Mouse (Mus musculus): ENCODE results near the gene Ywhaq. TPM values are rescaled to one million over a fixed set of nuclear protein-coding genes. Genes with fewer than 3 reads are reported as not detected.

Ywhaq gene
- polyA plus RNA-seq, 1 experiment = 141 TPM

GRCm38 (mm10) chr12:21438750-21439394 is 21.4 kb upstream of the Ywhaq start:
- no peaks in the 10 kb centered on the region for H3K4me1 ChIP-seq (ENCODE audit: control insufficient read depth, insufficient read depth, low read length)
- H3K4me3 ChIP-seq (ENCODE audit: insufficient read depth, low read length) = no peak overlapping the region
- no peak for TF ChIP-seq CTCF (IDR thresholded peaks at IDR 0.05; ENCODE audit: low read depth, low read length)
- no peak for TF ChIP-seq POLR2A (IDR thresholded peaks at IDR 0.05; ENCODE audit: borderline replicate concordance, low read depth, low read length)
- no peak overlapping the region for H3K27ac ChIP-seq (ENCODE audit: insufficient read depth, low read depth, low read length)

DNA sequence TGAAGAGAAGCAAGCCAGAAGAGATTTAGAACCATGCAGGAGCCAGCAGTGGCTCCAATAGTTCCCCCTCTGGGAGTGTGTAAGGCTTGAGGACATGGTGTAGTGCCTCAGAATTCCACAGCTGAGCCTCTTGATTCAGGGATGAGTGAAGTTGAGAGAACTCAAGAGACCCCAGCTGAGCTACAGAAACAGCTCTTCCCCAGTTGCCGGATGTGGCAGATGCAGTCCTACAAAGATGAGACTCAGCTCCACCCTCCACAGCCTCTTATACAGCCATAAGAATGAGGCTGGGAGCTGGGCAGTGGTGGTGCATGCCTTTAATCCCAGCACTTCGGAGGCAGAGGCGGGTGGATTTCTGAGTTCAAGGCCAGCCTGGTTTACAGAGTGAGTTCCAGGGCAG is 20.9 kb upstream of the Ywhaq start:
- TF ChIP-seq CTCF (IDR thresholded peaks at IDR 0.05; ENCODE audit: low read depth, low read length) (no peak), POLR2A (IDR thresholded peaks at IDR 0.05; ENCODE audit: borderline replicate concordance, low read depth, low read length) (no peak)
- H3K4me1 ChIP-seq (ENCODE audit: control insufficient read depth, insufficient read depth, low read length) = no peaks in the 10 kb centered on the region
- no peak overlapping the region for H3K27ac ChIP-seq (ENCODE audit: insufficient read depth, low read depth, low read length)
- no peak overlapping the region for H3K4me3 ChIP-seq (ENCODE audit: insufficient read depth, low read length)

GRCm38 (mm10) chr12:21431950-21432349 is 14.5 kb upstream of the Ywhaq start:
- peaks cover 19% of the 10 kb centered on the region for H3K4me1 ChIP-seq (ENCODE audit: control insufficient read depth, insufficient read depth, low read length)
- TF ChIP-seq POLR2A (IDR thresholded peaks at IDR 0.05; ENCODE audit: borderline replicate concordance, low read depth, low read length) (no peak), CTCF (IDR thresholded peaks at IDR 0.05; ENCODE audit: low read depth, low read length) (no peak)
- H3K4me3 ChIP-seq (ENCODE audit: insufficient read depth, low read length) = no peak overlapping the region
- H3K27ac ChIP-seq (ENCODE audit: insufficient read depth, low read depth, low read length) = no peak overlapping the region

- no peak for TF ChIP-seq CTCF (IDR thresholded peaks at IDR 0.05; ENCODE audit: low read depth, low read length)
- no peak for TF ChIP-seq POLR2A (IDR thresholded peaks at IDR 0.05; ENCODE audit: borderline replicate concordance, low read depth, low read length)
- Histone ChIP-seq H3K4me3 (ENCODE audit: insufficient read depth, low read length) (no peak overlapping the region), H3K27ac (ENCODE audit: insufficient read depth, low read depth, low read length) (no peak overlapping the region), H3K4me1 (ENCODE audit: control insufficient read depth, insufficient read depth, low read length) (peaks cover 22% of the 10 kb centered on the region)
These were observed 13.6 kb upstream of the Ywhaq start for GRCm38 (mm10) chr12:21431039-21431438.

GRCm38 (mm10) chr12:21430140-21430539 is 12.7 kb upstream of the Ywhaq start:
- TF ChIP-seq CTCF (IDR thresholded peaks at IDR 0.05; ENCODE audit: low read depth, low read length) (no peak), POLR2A (IDR thresholded peaks at IDR 0.05; ENCODE audit: borderline replicate concordance, low read depth, low read length) (no peak)
- Histone ChIP-seq H3K4me3 (ENCODE audit: insufficient read depth, low read length) (no peak overlapping the region), H3K27ac (ENCODE audit: insufficient read depth, low read depth, low read length) (no peak overlapping the region), H3K4me1 (ENCODE audit: control insufficient read depth, insufficient read depth, low read length) (peaks cover 31% of the 10 kb centered on the region)

- Histone ChIP-seq H3K4me3 (ENCODE audit: insufficient read depth, low read length) (no peak overlapping the region), H3K27ac (ENCODE audit: insufficient read depth, low read depth, low read length) (no peak overlapping the region), H3K4me1 (ENCODE audit: control insufficient read depth, insufficient read depth, low read length) (peaks cover 35% of the 10 kb centered on the region)
- TF ChIP-seq POLR2A (IDR thresholded peaks at IDR 0.05; ENCODE audit: borderline replicate concordance, low read depth, low read length) (no peak), CTCF (IDR thresholded peaks at IDR 0.05; ENCODE audit: low read depth, low read length) (no peak)
These were observed 11.6 kb upstream of the Ywhaq start for GRCm38 (mm10) chr12:21429021-21429420.

DNA sequence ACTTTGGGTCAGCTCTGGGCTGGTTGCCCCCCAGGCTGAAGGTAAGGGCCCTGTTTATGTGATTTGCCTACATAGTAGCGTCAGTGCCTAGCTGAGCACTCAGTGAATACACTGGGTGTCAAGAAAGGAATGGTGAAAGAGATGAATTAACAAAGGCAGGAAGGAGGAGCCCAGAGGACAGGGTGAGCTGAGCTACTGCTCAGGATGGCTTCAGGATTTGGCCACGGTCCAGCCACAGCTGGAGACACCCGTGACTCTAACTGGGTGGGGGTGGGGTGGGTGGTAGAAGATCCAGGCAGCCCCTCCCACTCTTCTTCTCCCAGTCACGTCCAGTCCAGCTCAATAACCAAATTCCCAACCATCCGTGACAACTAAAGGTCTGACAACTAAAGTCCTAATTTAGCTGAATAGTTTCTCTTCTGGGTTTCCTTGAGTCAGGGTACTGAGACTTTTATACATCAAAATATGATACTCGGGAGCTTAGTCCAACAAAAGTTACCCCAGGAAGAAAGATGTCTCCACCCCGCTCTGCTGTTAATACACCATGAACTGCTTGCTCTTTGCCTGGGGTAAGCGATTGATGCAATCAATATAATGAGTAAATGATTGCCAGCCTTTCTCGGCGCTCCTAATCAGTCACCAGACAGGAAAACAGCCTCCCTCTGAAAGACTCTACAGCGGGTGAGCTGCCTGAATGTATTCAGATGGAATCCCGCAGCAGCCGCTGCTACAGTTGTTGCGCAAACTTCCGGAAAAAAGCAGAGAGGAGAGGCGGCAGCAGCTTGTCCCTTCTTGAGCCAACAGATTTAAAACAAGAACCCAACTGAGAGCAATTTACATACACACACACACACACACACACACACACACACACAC is 8.9 kb upstream of the Ywhaq start:
- peak overlapping the region; percentile 51 for H3K4me3 ChIP-seq (ENCODE audit: insufficient read depth, low read length)
- TF ChIP-seq POLR2A (IDR thresholded peaks at IDR 0.05; ENCODE audit: borderline replicate concordance, low read depth, low read length) = no peak
- no peak for TF ChIP-seq CTCF (IDR thresholded peaks at IDR 0.05; ENCODE audit: low read depth, low read length)
- H3K27ac ChIP-seq (ENCODE audit: insufficient read depth, low read depth, low read length) = peak overlapping the region; percentile 94
- peaks cover 32% of the 10 kb centered on the region for H3K4me1 ChIP-seq (ENCODE audit: control insufficient read depth, insufficient read depth, low read length)

DNA sequence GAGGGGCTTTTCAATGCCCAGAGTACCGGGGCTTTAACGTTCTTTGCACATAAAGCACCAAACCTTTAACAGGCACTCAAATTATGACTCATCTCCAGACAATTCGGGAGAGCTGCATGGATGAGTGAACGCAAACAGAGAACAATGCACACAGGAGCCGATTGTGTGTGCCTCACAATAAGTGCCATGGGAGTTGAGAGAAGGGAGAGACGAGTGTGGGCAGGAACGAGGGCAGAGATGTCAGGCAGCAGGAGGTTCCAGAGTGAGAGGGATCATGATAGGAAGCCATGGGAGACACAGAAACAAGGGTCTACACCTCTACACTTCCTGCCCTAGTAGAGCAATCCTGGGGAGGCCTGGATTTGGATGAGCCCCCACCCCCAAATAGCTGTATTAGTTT is 7.2 kb upstream of the Ywhaq start:
- TF ChIP-seq POLR2A (IDR thresholded peaks at IDR 0.05; ENCODE audit: borderline replicate concordance, low read depth, low read length) (no peak), CTCF (IDR thresholded peaks at IDR 0.05; ENCODE audit: low read depth, low read length) (no peak)
- no peak overlapping the region for H3K27ac ChIP-seq (ENCODE audit: insufficient read depth, low read depth, low read length)
- no peak overlapping the region for H3K4me3 ChIP-seq (ENCODE audit: insufficient read depth, low read length)
- H3K4me1 ChIP-seq (ENCODE audit: control insufficient read depth, insufficient read depth, low read length) = peaks cover 24% of the 10 kb centered on the region

DNA sequence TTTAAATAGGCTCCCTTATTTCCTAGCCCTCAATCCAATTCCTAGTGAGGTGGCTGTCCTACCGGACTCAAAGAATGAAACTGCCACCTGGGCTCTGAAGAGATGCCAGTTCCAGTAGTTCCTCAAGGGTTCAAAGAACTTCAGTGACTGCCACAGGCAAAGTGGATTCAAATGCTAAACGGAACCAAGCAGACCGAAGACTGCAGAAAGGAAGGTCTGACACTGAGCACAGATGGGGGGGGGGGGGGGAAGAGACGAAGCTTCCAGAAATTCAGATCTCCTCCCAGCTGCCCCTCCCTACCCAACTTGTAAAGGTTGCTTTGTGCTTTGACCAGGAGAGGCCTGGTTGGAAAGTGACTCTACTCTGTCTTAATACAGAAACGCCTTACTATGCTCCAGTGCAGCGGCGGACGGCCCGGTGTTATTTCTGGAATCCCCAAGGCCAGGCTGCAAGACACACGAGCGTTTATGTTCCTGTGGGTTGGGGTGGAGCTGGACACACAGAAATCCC is 1.2 kb upstream of the Ywhaq start:
- Histone ChIP-seq H3K27ac (ENCODE audit: insufficient read depth, low read depth, low read length) (no peak overlapping the region), H3K4me3 (ENCODE audit: insufficient read depth, low read length) (no peak overlapping the region), H3K4me1 (ENCODE audit: control insufficient read depth, insufficient read depth, low read length) (peaks cover 17% of the 10 kb centered on the region)
- no peak for TF ChIP-seq CTCF (IDR thresholded peaks at IDR 0.05; ENCODE audit: low read depth, low read length)
- TF ChIP-seq POLR2A (IDR thresholded peaks at IDR 0.05; ENCODE audit: borderline replicate concordance, low read depth, low read length) = no peak

DNA sequence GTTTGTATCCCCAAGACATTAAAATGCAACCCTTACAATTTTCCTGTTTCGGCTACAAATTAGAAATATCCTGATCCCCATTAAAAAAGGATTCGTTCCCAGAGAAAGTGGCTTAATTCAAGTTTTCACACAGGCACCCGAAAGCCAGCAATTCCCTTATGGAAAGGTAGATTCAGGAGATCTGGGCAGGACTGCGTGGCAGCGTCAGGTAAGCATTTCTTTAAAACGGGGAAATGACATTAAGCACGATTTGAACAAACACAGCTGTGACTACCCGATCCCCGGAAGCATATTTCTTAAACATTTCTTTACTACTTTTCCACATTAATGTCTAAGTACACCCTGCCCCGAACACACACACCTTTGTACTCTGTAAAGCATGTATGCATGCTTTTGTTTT is 646 bp upstream of the Ywhaq start:
- TF ChIP-seq POLR2A (IDR thresholded peaks at IDR 0.05; ENCODE audit: borderline replicate concordance, low read depth, low read length) (no peak), CTCF (IDR thresholded peaks at IDR 0.05; ENCODE audit: low read depth, low read length) (no peak)

More for the DNA sequence above, 646 bp upstream of the Ywhaq start:
- Histone ChIP-seq H3K27ac (ENCODE audit: insufficient read depth, low read depth, low read length) (no peak overlapping the region), H3K4me3 (ENCODE audit: insufficient read depth, low read length) (peak overlapping the region; percentile 78), H3K4me1 (ENCODE audit: control insufficient read depth, insufficient read depth, low read length) (peaks cover 17% of the 10 kb centered on the region)
